Mouse (Mus musculus): Measurements from ENCODE around the gene Rxfp1. TPM values are rescaled to one million over a fixed set of nuclear protein-coding genes. Genes with fewer than 3 reads are reported as not detected.

Gene Rxfp1
- total RNA-seq, 2 experiments from 2014 or later, result 0.65 to 2.0 TPM

GRCm38 (mm10) chr3:79673082-79673481 is 64.6 kb downstream of the Rxfp1 start:
- DNase-seq (ENCODE audit: low spot score in 2 of 2), result peak in 1 of 2 experiments; percentile 18

- DNase-seq (ENCODE audit: low spot score in 2 of 2), result no peak
Observed at GRCm38 (mm10) chr3:79672188-79672587, 65.5 kb downstream of the Rxfp1 start.

GRCm38 (mm10) chr3:79670556-79670955 is 67.1 kb downstream of the Rxfp1 start:
- DNase-seq (ENCODE audit: low spot score in 2 of 2), result no peak

- DNase-seq (ENCODE audit: low spot score in 2 of 2), result no peak
Observed at GRCm38 (mm10) chr3:79664787-79665408, 72.8 kb downstream of the Rxfp1 start.

GRCm38 (mm10) chr3:79656682-79657081 is 81.0 kb downstream of the Rxfp1 start:
- DNase-seq (ENCODE audit: low spot score in 2 of 2), result no peak

GRCm38 (mm10) chr3:79652129-79652528 is 85.6 kb downstream of the Rxfp1 start:
- DNase-seq (ENCODE audit: low spot score in 2 of 2), result no peak

DNA sequence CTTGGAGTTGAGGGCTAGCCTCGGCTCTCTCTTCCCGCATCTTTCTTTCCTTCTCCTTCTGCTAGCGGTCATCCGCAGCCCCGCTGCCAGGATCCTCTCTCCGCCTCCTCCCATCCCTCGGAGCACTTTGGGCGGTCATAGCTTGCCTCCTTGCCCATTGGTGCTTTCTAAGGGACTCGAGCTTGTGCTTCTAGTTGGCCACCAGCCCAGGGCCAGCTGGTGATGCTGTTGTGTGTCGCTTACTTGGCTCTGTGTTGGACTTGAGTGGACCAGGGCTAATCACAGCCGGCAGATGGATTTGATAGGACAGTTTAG is 108.3 kb downstream of the Rxfp1 start, which contains the start of gene Etfdh:
Gene Etfdh (minus strand): TSS at position 85 of the 315 bp plus-strand sequence.
- DNase-seq (ENCODE audit: low spot score in 2 of 2), result peak; percentile 8 to 43

DNA sequence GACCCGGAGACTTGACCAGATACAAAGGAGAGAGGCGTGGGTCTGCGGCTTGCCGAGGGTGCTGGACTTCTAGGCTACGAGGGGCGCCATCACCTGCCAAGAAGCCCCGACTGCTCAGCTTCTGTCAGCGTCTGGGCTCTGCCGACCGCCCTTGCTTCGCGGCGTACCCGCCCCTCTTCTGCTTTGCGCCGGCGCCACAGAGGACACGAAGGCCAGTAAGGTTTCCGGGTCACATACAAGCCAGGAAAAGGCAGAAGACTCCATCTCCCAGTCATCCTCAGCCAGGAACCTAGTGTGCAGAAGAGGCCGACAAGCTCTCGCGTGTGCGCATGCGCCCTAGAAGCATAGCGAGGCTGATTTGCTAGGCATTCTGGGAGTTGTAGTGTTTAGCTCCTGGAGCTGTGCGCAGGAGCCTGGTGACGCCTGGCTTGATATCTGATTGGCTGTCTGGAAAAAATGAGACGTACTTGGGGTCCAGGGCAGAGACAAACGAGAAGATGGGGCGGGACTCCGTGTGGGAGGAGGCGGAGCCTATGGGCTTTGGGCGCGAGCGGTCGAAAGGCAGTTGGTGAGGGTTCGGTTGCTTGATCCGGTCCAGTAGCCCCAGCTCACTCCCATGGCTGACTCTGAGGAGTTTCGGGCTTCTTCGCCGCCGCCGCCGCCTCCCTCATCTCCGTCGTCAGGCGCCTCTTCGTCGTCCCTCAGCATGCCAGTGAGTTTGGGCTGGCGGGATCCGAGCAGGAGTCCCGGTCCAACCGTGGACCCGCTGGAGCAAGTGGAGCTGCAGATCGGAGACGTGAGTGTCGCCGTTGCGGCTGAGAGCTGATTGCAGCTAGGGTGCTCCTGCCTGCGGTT is 108.9 kb downstream of the Rxfp1 start, which contains the start of gene 4930579G24Rik:
Gene 4930579G24Rik (plus strand): TSS at position 519 of the 855 bp plus-strand sequence.
- DNase-seq (ENCODE audit: low spot score in 2 of 2), result peak; percentile 71 to 82

- peak in 1 of 2 experiments; percentile 10 for DNase-seq (ENCODE audit: low spot score in 2 of 2)
Observed at GRCm38 (mm10) chr3:79628182-79628560, 109.5 kb downstream of the Rxfp1 start.

DNA sequence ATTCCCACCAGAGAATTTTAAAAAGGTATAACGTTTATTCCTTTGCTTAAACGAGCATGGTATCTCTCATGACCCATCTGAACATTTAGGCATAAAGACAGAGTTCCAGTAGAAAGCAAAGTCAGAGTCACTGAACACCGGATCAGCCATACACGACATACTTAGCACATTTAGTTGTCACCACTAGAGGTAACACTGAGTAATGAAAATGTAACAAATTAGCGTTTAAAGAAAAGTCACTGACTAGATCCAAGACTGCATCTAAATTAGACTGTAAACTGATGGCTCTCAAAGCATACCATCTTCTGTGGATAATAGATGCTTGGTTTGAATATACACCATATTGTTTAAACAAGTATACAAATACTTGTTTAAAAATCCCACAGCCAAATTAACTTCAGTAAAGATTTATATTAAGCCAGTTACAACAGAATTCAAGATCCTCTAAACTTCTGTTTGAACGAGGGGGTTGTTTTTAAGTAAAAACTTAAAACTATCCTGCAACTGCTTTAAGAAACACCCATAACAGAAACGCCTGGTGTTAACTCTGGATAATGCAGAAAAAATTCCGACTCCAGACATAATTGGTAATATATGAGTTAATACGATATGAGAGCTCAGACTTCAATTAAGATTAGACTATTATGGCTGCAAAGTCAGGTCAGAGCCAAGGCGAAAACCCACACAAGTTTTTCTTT is 110.0 kb downstream of the Rxfp1 start:
- DNase-seq (ENCODE audit: low spot score in 2 of 2), result no peak

- no peak for DNase-seq (ENCODE audit: low spot score in 2 of 2)
Observed at GRCm38 (mm10) chr3:79609886-79610285, 127.8 kb downstream of the Rxfp1 start.

DNA sequence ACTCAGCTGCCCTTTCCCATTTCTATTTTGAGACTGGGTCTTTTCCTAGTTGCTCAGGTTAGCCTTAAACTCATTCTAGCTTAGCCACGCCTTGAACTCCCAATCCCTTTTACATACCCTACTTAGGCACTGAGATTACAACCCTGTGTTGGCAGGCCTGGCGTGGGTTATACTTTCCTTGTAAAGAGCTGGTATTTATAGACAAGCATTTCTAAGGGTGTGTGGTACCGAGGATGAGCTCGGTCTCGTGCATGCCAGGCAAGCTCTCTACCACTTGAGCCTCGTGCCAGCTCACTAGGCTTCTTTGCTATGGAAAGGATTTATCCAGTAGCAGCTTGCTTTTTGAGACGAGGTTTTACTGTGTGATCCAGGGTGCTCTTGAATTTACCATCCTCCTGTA is 142.2 kb downstream of the Rxfp1 start:
- DNase-seq (ENCODE audit: low spot score in 2 of 2), result no peak

- no peak for DNase-seq (ENCODE audit: low spot score in 2 of 2)
Observed at GRCm38 (mm10) chr3:79591793-79592471, 145.7 kb downstream of the Rxfp1 start.

Other genes with a start within 250 kb of the Rxfp1 start
- gene Fnip2, start 170.1 kb downstream of the Rxfp1 start, total RNA-seq (2021), result 10 to 100 TPM; 11.9 to 16.0 TPM
- gene Ppid, start 146.5 kb downstream of the Rxfp1 start, total RNA-seq (2021), result 10 to 100 TPM; 50.3 to 56.2 TPM
- 1 to 10 TPM; 7.9 to 8.4 TPM for gene 4930579G24Rik, start 108.8 kb downstream of the Rxfp1 start, total RNA-seq (2021)
- gene Etfdh, start 108.4 kb downstream of the Rxfp1 start, total RNA-seq (2021), result 100 to 1,000 TPM; 158 to 202 TPM
- gene Tmem144, start 114.9 kb upstream of the Rxfp1 start, total RNA-seq (2021), result 10 to 100 TPM; 11.3 to 13.4 TPM
- 10 to 100 TPM; 24.8 TPM for gene Fam198b, start 146.7 kb upstream of the Rxfp1 start, total RNA-seq (2021)

Data from adrenal gland, postnatal 4 days (tissue).